Mouse (Mus musculus): ENCODE measurements around the gene Bach1. TPM values are rescaled to one million over a fixed set of nuclear protein-coding genes. Genes with fewer than 3 reads are reported as not detected.
"Not testable (repeated sequence)": the region's sequence is repeated elsewhere in the genome, so short reads cannot be mapped to it uniquely, and the experiment has no call there.

Gene Bach1
- polyA plus RNA-seq, 1 experiment from 2014 or later: 8.9 TPM

- H3K36me3 ChIP-seq (ENCODE audit: insufficient read depth): no peaks in the 10 kb centered on the region
- no peaks in the 10 kb centered on the region for H3K27me3 ChIP-seq (ENCODE audit: insufficient read depth, low read length)
- no peaks in the 10 kb centered on the region for H3K9me3 ChIP-seq (ENCODE audit: low read depth, low read length)
- no peak for DNase-seq
- H3K9ac ChIP-seq: no peak overlapping the region
- no peak for TF ChIP-seq CTCF (IDR thresholded peaks at IDR 0.05; ENCODE audit: low read depth)
- H3K4me3 ChIP-seq (ENCODE audit: low read depth, low read length): no peak overlapping the region
- no peak overlapping the region for H3K27ac ChIP-seq (ENCODE audit: low read depth)
- peak overlapping the region; percentile 4; the same call in 1 of the 2 replicates for H3K4me2 ChIP-seq
- 52% methylated on average over 11 of the region's 11 CpGs for WGBS
- no peak for ATAC-seq (ENCODE audit: insufficient read depth)
- no peaks in the 10 kb centered on the region for H3K4me1 ChIP-seq (ENCODE audit: insufficient read depth)
Observed at GRCm38 (mm10) chr16:87678667-87679066, 20.1 kb upstream of the Bach1 start.

GRCm38 (mm10) chr16:87680912-87681634 is 17.7 kb upstream of the Bach1 start:
- Histone ChIP-seq H3K4me3 (ENCODE audit: low read depth, low read length) (no peak overlapping the region), H3K4me2 (no peak overlapping the region), H3K27ac (ENCODE audit: low read depth) (no peak overlapping the region), H3K4me1 (ENCODE audit: insufficient read depth) (no peaks in the 10 kb centered on the region), H3K9me3 (ENCODE audit: low read depth, low read length) (no peaks in the 10 kb centered on the region), H3K27me3 (ENCODE audit: insufficient read depth, low read length) (no peaks in the 10 kb centered on the region), H3K9ac (no peak overlapping the region), H3K36me3 (ENCODE audit: insufficient read depth) (no peaks in the 10 kb centered on the region)
- no peak for DNase-seq
- TF ChIP-seq CTCF (IDR thresholded peaks at IDR 0.05; ENCODE audit: low read depth): no peak
- 89% methylated on average over 9 of the region's 9 CpGs for WGBS
- ATAC-seq (ENCODE audit: insufficient read depth): no peak

GRCm38 (mm10) chr16:87681848-87682247 is 16.9 kb upstream of the Bach1 start:
- no peaks in the 10 kb centered on the region for H3K4me1 ChIP-seq (ENCODE audit: insufficient read depth)
- H3K9ac ChIP-seq: no peak overlapping the region
- WGBS: 24% methylated on average over 3 of the region's 3 CpGs
- DNase-seq: no peak
- H3K27me3 ChIP-seq (ENCODE audit: insufficient read depth, low read length): no peaks in the 10 kb centered on the region
- 0 out of 2 replicates have a peak, but pooled peaks have one; percentile 54 for ATAC-seq (ENCODE audit: insufficient read depth)
- TF ChIP-seq CTCF (IDR thresholded peaks at IDR 0.05; ENCODE audit: low read depth): no peak
- H3K9me3 ChIP-seq (ENCODE audit: low read depth, low read length): no peaks in the 10 kb centered on the region
- no peak overlapping the region for H3K4me3 ChIP-seq (ENCODE audit: low read depth, low read length)
- no peak overlapping the region for H3K4me2 ChIP-seq
- no peaks in the 10 kb centered on the region for H3K36me3 ChIP-seq (ENCODE audit: insufficient read depth)
- H3K27ac ChIP-seq (ENCODE audit: low read depth): no peak overlapping the region

- no peak for TF ChIP-seq CTCF (IDR thresholded peaks at IDR 0.05; ENCODE audit: low read depth)
- H3K27ac ChIP-seq (ENCODE audit: low read depth): no peak overlapping the region
- no peaks in the 10 kb centered on the region for H3K36me3 ChIP-seq (ENCODE audit: insufficient read depth)
- DNase-seq (no peak), ATAC-seq (ENCODE audit: insufficient read depth) (no peak)
- no peaks in the 10 kb centered on the region for H3K9me3 ChIP-seq (ENCODE audit: low read depth, low read length)
- H3K9ac ChIP-seq: no peak overlapping the region
- H3K4me1 ChIP-seq (ENCODE audit: insufficient read depth): no peaks in the 10 kb centered on the region
- H3K4me3 ChIP-seq (ENCODE audit: low read depth, low read length): no peak overlapping the region
- no peaks in the 10 kb centered on the region for H3K27me3 ChIP-seq (ENCODE audit: insufficient read depth, low read length)
- 44% methylated on average over 1 of the region's 1 CpGs for WGBS
- H3K4me2 ChIP-seq: no peak overlapping the region
Observed at GRCm38 (mm10) chr16:87686458-87686857, 12.3 kb upstream of the Bach1 start.

- Histone ChIP-seq H3K36me3 (ENCODE audit: insufficient read depth) (no peaks in the 10 kb centered on the region), H3K4me2 (no peak overlapping the region), H3K4me1 (ENCODE audit: insufficient read depth) (no peaks in the 10 kb centered on the region), H3K27ac (ENCODE audit: low read depth) (no peak overlapping the region), H3K4me3 (ENCODE audit: low read depth, low read length) (no peak overlapping the region), H3K27me3 (ENCODE audit: insufficient read depth, low read length) (no peaks in the 10 kb centered on the region), H3K9me3 (ENCODE audit: low read depth, low read length) (no peaks in the 10 kb centered on the region), H3K9ac (no peak overlapping the region)
- 72% methylated on average over 3 of the region's 3 CpGs for WGBS
- ATAC-seq (ENCODE audit: insufficient read depth) (no peak), DNase-seq (no peak)
- no peak for TF ChIP-seq CTCF (IDR thresholded peaks at IDR 0.05; ENCODE audit: low read depth)
Observed at GRCm38 (mm10) chr16:87687346-87687745, 11.4 kb upstream of the Bach1 start.

- not testable (repeated sequence) for H3K4me3 ChIP-seq (ENCODE audit: low read depth, low read length)
Observed at GRCm38 (mm10) chr16:87688328-87688727, 10.4 kb upstream of the Bach1 start.

GRCm38 (mm10) chr16:87688823-87689222 is 9.9 kb upstream of the Bach1 start:
- ATAC-seq (ENCODE audit: insufficient read depth): peak; percentile 63; the same call in 1 of the 2 replicates

More at GRCm38 (mm10) chr16:87688328-87688727, 10.4 kb upstream of the Bach1 start:
- 97% methylated on average over 3 of the region's 3 CpGs for WGBS
- not testable (repeated sequence) for H3K9me3 ChIP-seq (ENCODE audit: low read depth, low read length); DNase-seq; H3K4me1 ChIP-seq (ENCODE audit: insufficient read depth); H3K9ac ChIP-seq; H3K27ac ChIP-seq (ENCODE audit: low read depth); ATAC-seq (ENCODE audit: insufficient read depth); H3K4me2 ChIP-seq; H3K27me3 ChIP-seq (ENCODE audit: insufficient read depth, low read length); H3K36me3 ChIP-seq (ENCODE audit: insufficient read depth)

More at GRCm38 (mm10) chr16:87688823-87689222, 9.9 kb upstream of the Bach1 start:
- H3K4me2 ChIP-seq; H3K27me3 ChIP-seq (ENCODE audit: insufficient read depth, low read length); H3K4me1 ChIP-seq (ENCODE audit: insufficient read depth); H3K36me3 ChIP-seq (ENCODE audit: insufficient read depth); H3K9me3 ChIP-seq (ENCODE audit: low read depth, low read length); H3K4me3 ChIP-seq (ENCODE audit: low read depth, low read length); H3K9ac ChIP-seq: not testable (repeated sequence)
- DNase-seq: peak; percentile 85
- 59% methylated on average over 7 of the region's 7 CpGs for WGBS
- H3K27ac ChIP-seq (ENCODE audit: low read depth): peak overlapping the region; percentile 77

All from lung, embryonic 14.5 days (tissue).